Mouse (Mus musculus): ENCODE measurements around the gene Clcn1.

- TF ChIP-seq CTCF (IDR thresholded peaks at IDR 0.05; ENCODE audit: low read depth) (no peak), EP300 (IDR thresholded peaks at IDR 0.05; ENCODE audit: low read depth) (no peak)
Measured at GRCm38 (mm10) chr6:42339189-42339588, 52.7 kb downstream of the Clcn1 start.
